In genomic region chr17:29640971-29641370, GRCm38 (mm10) we compare ENCODE assay signal across 17 mouse cellular contexts.
"Had no signal": no experiment of that assay in that cellular context is flagged by ENCODE, and none has a peak within 500 bp of the region (broad histone marks: within the 10 kb centered on the region; RNA-seq: fewer than 3 reads in every experiment).

No protein-coding gene starts in this region.

- H3K27me3 ChIP-seq: limb, embryonic 15.5 days; liver, embryonic 12.5 days; neural tube, embryonic 12.5 days had no signal

- H3K27ac ChIP-seq: limb, embryonic 15.5 days; midbrain, embryonic 10.5 days; neural tube, embryonic 12.5 days; stomach, postnatal 0 days had no signal

- H3K4me3 ChIP-seq: limb, embryonic 15.5 days; liver, embryonic 12.5 days; midbrain, embryonic 10.5 days; myocyte; neural tube, embryonic 12.5 days had no signal

- DNase-seq: kidney, adult 8-10 months; kidney, postnatal 36 days; layer of hippocampus, adult 9-11 months; layer of hippocampus, postnatal 36 days; lung, embryonic 14.5 days; lung, postnatal 10 days; lung, postnatal 4 days; midbrain, embryonic 14.5 days; right cerebral cortex, adult 18-20 months; right cerebral cortex, postnatal 25 days; thymus, postnatal 4 days had no signal

- H3K4me1 ChIP-seq: limb, embryonic 15.5 days; neural tube, embryonic 12.5 days had no signal
